Mouse (Mus musculus): ENCODE data around the gene Ptprn2. TPM values are rescaled to one million over a fixed set of nuclear protein-coding genes. Genes with fewer than 3 reads are reported as not detected.

Gene Ptprn2
- total RNA-seq, 2 experiments from 2014 or later = not detected

DNA sequence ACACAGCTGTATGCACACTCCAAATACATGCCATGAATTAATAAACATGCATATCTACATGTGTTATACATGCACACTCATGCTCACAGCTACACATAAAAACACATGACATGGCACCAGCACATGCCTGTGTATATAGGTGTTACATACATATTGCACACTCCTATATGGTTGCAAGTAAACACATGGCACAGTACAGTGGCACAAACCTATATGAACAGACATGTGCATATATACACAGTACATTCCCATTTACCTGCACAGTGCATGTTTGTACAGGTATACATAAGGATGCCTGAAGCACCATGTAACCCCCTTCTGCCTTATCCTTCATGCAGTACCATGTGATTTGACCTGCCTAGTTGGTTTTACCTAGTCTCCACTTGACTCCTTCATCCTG lies 255.8 kb downstream of the Ptprn2 start:
- no peak for ATAC-seq (replicated peaks; ENCODE audit: low FRiP score, low TSS enrichment, poor library complexity, severe bottlenecking)

DNA sequence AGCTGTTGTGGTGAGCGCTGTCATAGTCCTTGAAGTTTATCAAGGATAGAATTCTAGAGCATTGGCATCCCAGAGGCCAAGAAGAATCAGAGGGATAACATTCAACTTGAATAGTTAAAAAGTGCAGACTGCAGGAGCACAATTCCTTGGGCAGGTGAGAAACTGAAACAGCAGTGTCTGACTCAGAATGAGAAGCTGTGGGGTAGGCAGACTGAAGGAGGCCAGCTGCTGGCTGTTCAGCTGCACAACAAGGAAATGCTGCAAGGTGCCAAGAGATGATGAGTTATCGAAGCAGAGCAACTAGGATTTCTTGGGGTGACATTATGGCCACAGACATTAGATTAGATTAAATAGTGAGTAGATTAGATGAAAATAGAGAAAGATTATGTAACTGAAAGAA lies 260.9 kb downstream of the Ptprn2 start:
- ATAC-seq (replicated peaks; ENCODE audit: low FRiP score, low TSS enrichment, poor library complexity, severe bottlenecking) = no peak

DNA sequence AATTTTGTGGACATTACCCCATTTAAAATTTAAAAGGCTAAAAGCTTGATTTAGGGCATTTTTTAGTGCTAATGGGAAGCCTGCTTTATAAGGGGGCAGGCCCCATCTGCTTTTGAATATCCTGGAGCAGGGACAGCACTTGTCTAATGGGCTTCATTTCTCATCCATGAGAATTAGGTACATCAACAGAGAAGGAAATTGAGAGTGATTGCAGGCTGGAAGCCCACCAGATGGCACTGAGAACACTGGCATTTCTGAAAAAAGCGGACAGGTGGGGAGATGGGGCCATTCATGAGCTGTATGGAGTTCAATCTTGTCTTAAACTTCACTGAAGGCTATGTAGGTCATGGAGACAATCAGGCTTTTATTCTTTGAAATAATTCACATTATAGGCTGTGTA lies 267.3 kb downstream of the Ptprn2 start:
- ATAC-seq (replicated peaks; ENCODE audit: low FRiP score, low TSS enrichment, poor library complexity, severe bottlenecking) = no peak

DNA sequence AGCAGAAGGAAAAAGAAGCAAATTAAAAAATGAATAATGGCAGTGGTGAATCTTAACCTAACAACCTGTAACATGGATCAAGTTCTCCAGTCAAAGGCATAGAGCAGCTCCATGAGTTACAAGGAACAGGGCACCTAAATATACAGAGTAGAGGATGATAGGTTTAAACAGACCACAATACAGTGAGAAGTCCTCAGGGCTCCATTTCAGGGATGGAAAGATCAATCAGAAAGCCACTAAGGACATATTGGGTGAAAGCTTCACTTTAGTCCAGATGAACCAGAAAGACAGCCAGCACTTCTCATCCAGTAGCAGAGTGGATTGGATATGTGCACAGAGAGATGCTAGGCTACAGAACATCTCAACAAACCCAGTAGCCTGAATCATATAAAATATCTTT lies 278.4 kb downstream of the Ptprn2 start:
- no peak for ATAC-seq (replicated peaks; ENCODE audit: low FRiP score, low TSS enrichment, poor library complexity, severe bottlenecking)

DNA sequence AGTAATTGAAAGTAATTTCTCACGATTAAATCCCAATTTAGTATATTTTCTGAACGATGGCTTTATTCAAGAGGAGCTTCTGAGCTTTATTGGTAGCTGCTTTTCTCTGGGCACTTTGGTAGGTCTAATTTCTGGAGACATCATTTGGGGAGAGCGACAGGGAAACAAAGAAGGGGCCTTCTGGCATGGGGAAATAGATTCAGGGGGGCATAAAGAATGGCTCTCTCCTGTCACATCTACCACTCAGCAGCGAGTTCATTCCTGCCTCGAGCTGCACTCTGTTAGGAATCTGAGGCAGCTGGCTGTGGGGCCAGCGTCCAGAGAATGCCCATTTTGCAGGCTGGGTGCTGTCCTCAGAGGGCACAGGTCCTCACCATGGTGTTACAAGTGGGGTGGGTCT lies 285.4 kb downstream of the Ptprn2 start:
- no peak for ATAC-seq (replicated peaks; ENCODE audit: low FRiP score, low TSS enrichment, poor library complexity, severe bottlenecking)

DNA sequence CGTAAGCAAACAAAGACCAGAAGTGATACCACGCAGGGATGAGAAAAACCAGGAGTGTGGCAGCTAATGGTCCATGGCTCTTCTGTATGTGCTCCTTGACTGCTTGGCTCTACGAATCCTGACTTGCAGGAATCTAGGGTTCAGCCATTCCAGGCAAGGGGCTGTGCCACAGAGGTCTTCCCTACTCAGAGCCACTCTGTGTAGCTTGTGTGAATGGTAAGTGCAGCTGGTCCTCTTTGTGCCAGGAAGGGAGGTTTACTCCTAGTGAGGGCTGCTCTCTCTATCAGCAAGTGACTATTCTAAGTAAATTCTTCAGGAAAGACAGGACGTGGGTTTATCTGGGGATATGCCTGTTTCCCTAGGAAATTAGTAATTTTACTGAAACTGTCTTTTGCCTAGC lies 286.0 kb downstream of the Ptprn2 start:
- ATAC-seq (replicated peaks; ENCODE audit: low FRiP score, low TSS enrichment, poor library complexity, severe bottlenecking) = no peak

DNA sequence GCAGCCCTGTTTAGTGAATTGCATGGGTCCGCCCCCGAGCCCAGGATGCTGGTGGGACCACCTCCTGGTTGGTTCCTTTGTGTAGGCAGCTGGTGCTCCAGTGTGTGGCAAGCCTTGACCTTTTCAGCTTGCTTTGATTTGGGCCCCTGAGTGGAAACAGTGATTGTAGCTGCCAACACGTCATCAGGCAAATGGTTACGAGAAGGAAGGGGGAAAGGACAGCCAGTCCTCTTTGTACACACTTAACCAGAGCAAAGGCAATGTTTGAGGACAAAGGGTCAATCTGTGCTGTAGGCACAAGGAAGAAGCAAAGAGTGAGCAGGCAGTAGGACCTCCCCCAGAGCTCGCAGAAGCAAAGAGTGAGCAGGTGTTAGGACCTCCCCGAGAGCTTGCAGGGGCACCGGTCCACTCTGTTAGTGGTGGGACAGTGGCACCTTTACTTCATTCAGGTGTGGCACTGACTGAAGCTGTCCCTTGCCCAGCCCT lies 286.6 kb downstream of the Ptprn2 start:
- ATAC-seq (replicated peaks; ENCODE audit: low FRiP score, low TSS enrichment, poor library complexity, severe bottlenecking) = no peak

DNA sequence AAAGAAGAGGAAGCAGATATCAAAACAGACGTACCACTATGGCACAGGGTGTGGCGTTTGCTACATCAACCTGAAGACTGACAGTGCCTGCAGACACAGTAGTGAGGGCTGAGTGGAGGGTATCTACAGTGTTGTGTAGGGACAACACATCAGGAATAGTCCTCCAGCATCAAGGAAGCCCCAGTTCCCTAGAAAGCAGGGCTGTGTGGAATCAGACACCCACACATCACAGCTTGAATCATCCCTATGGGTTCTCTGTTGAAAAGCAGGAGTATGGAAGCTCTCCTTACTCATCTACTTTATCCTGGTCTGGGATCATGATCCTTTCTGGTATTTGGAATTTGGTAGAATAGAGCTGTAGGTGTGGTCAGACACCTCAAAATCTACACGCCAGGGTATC lies 287.8 kb downstream of the Ptprn2 start:
- no peak for ATAC-seq (replicated peaks; ENCODE audit: low FRiP score, low TSS enrichment, poor library complexity, severe bottlenecking)

DNA sequence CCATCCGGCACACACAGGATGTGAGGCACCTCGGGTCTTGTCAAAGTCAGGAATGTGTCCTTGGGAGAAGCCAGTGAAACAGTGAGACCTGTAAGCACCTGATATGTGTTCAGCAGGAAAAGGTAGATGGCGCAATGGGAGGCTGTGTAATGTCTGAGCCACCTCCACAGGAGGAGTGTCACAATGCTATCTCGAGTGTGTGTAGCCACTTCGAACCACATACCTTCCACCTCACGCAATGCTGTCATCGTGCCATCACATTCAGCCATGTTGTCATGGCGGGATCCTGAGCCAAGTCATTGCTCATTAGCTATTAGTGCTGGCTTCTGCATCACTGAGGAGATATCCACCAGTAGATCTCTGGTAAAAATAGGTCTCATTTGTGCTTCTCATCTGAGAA lies 290.9 kb downstream of the Ptprn2 start:
- ATAC-seq (replicated peaks; ENCODE audit: low FRiP score, low TSS enrichment, poor library complexity, severe bottlenecking) = no peak

DNA sequence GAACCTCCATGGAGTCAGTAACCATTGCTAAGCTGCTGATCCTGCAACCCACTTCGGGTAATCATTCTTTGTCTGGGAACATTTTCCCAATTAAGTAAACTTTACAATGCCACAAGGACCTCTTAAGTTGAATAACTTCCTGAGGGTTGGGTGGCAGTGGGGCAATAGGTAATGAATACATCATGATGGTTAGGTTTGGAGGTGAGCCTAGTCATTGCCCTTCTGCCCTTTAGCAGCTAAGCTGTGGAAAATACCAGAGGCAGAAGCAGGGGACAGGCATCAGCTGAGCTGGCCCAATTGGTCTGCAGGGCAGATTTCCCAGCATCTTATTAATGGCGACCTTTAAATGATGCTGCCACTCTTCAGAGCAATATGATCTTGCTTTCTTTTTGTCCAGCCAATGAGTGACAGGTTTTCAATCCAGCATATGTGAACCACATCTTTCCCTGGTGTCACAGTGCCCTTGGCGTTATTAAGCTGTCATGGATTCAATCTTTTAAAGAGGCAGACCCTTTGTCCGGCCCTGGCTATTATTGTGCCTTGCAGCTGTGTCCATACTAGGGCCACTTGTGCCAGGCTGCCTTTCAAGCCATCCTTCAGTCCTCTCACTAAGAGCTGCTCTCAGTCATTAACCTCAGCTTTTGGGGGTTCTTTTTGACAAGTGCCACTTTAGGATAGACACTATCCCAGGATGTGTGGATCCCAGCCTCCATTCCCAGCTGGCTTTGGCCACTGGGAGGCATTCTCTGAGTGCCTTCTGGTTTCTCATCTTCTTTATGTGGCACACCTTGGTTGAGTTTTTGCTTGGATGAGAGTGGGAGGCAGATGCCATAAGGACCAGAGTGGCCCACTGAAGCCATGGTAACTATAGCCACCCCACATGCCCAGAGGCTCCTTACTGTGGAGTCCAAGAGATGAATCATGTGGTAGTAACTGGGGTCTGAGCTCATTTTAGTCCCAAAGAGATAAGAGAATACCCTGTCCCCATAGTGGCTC lies 292.9 kb downstream of the Ptprn2 start:
- no peak for ATAC-seq (replicated peaks; ENCODE audit: low FRiP score, low TSS enrichment, poor library complexity, severe bottlenecking)

DNA sequence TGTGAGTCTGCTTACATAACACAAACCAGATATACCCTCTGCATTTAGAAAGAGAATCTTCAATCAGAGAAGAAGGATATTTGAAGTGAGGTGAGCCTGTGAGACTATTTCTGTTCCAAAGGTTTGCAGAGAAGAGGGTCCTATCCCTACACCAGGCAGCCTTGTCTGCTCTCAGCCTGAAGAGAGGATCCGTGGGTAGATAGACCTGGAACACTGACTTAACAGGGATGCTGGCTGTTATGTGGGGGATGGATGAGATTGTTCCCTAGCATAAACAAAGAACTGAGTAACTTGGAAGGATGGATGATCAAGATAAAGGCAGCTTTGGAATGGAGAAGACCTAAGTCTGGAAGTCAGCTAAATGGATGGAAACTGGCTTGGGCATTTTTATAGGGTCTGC lies 294.9 kb downstream of the Ptprn2 start:
- ATAC-seq (replicated peaks; ENCODE audit: low FRiP score, low TSS enrichment, poor library complexity, severe bottlenecking) = no peak

DNA sequence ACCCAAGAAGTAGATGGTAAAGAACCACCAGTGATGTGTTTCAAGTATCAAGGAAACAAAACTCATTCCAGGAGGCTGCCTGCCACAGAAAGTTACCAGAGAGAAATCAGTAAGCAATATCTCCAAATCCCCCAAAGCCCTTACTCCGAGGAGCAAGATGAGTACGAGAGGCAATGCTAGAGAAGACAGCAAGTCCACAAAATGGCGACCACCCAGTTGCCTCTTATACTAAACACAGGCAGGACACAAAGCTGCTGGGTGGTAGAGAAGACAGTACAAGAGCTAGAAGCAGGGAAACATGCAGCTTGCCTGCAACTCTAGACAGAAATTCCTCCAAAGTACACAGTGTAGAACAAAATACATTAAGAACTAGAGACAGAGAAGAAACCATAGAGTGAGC lies 300.2 kb downstream of the Ptprn2 start:
- no peak for ATAC-seq (replicated peaks; ENCODE audit: low FRiP score, low TSS enrichment, poor library complexity, severe bottlenecking)

DNA sequence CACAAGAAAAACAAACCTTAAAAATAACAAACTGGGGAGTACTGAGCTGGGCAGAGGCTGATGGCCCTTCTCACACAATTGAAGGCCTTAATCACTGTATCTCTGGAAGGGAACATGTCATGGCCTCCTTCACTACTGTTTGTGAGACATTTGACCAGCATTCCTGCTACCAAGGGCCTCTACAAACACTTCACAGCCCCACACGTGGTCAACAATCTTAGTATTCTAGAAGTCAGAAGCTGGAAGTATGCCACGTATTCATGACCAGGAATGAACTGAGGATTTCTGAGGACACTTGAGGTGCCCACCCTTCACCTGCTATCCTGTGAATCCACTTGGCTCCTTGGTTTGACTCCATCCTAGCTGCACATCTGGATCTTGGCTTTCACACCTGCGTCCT lies 302.8 kb downstream of the Ptprn2 start:
- no peak for ATAC-seq (replicated peaks; ENCODE audit: low FRiP score, low TSS enrichment, poor library complexity, severe bottlenecking)

DNA sequence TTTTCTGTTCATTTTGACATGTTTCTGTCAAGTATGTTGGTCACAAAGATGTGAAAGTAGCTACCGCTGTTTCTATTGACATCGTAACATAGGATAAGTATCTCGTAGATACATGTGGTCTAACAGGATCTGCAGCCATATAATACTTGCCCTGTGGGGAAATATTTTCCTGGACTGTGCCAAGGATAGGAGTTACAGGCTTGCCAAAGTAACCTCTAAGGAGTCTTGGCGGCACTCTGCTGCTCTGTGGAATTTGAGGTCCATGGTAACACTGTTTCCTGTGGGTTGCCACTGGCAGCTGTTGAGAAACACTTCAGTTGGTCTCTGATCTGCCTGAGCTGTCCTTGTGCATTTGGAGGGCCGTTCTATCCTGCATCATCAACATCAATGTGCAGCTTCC lies 317.8 kb downstream of the Ptprn2 start:
- ATAC-seq (replicated peaks; ENCODE audit: low FRiP score, low TSS enrichment, poor library complexity, severe bottlenecking) = no peak

DNA sequence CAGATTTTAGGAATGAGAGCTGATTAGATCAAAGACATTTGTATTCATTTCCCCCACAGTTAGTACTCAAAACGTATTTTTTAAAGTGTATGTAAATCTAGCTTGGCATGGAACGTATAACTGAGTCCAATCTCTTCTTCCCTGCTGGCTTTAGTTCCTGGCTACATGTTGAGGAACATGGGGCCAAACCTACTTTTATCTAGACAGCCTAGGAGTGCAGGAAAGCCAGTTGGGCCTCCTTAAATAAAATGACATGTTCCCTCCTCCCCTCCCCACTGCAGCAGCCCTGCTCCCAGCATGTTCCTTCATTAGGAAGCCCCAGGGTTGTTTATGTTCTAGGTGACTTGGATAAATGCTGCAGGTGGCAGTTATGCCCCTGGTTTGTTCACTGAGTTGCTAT lies 319.2 kb downstream of the Ptprn2 start:
- ATAC-seq (replicated peaks; ENCODE audit: low FRiP score, low TSS enrichment, poor library complexity, severe bottlenecking) = no peak

DNA sequence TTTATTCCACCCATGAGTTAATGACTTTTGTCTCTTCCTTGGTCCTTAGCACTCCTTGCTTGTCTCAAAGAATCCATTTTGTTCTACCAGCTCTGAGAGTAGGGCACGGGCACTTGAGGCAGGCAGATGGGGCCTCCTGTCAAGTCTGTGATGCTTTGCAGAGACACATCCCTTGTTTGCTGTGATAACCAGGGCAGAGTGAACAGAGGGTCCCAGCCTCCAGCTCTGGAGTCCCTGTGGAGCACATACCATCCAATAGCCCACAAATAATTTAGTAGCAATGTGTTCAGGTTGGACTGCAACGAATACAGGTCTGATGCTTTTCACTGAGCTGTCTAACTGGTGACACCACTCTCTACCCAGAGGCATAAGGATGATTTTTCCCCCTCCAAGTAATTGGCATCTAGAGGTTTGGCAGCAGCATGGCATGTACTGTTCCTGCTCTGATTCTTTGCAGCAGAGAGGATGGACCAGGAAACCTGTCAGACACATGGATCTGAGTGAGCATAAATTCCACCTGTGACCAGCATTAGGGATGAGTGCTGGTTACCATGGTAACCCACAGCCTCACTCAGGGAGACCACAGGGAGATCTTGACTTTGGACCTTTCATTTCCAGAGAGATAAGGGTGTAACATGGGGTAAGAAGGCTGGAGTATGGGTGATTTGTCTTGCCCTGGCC lies 319.7 kb downstream of the Ptprn2 start:
- no peak for ATAC-seq (replicated peaks; ENCODE audit: low FRiP score, low TSS enrichment, poor library complexity, severe bottlenecking)

DNA sequence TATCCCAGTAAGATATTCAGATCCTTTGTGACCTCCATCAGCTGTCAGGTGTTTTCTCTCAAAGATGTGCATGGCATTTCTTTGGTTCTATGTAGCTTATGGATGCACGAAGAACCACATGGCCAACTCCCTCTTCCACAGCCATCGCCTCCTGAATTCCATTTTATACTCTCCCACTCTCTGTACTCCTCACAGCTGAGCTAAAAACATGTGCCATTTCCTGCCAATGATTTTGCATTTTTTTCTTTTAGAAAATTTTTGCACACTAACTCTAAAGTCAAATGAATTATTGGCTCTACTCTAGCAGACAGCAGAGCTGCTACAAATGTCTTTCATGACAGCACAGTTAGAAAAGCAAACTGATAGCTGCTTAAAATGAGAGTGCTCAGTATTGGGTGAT lies 320.6 kb downstream of the Ptprn2 start:
- no peak for ATAC-seq (replicated peaks; ENCODE audit: low FRiP score, low TSS enrichment, poor library complexity, severe bottlenecking)

DNA sequence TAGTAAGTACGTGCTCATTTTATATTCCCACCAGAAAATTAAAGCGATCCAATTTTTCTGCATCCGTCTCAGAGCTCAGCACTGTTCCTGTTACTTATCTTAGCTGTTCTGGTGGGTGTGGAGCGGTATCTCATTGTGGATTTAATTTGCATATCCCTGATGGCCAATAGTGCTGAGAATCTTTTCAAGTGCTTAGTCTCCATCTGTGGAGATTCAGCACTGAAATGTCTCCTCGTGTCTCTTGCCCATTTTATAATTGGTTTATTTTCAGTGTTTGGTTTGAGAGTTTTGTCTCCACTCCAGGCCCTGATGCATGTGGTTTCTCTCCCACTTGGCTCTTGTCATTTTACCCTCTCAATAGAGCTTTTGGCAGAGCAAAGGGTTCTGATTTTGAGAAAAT lies 327.5 kb downstream of the Ptprn2 start:
- ATAC-seq (replicated peaks; ENCODE audit: low FRiP score, low TSS enrichment, poor library complexity, severe bottlenecking) = no peak

DNA sequence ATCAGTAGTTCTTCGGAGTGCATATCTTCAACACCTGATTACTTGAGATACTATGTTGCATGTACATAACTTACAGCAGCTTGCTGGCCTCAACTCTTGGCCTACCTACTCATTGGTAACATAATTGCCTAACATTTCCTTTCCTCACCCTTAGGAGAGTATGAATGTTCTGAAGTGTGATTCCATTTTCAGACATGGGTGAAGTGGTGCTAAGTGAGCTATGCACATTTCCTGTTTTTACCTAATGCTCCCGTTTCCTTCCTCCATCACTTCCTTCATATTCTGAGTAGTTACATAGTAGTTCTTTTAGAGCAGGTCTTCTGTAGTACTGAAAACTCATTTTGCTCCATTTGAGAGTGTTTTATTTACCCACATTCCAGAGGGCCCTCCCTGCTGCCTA lies 334.3 kb downstream of the Ptprn2 start:
- no peak for ATAC-seq (replicated peaks; ENCODE audit: low FRiP score, low TSS enrichment, poor library complexity, severe bottlenecking)

DNA sequence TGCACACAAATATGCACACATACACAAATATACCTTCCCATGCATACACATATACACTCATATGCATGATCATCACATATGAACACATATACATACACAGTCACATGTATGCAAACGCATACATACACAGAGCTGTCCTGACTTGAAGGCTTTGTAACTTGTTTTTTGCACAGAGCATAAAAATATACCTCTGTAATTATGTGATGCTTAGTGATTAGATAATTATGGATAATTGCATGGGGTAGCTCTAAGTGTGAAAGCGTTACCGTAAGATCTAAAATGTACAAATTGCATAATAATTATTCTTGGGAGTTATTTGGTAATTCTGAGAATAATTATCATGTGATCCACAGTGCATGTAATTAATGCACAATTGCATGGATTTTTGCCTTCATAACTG lies 337.8 kb downstream of the Ptprn2 start:
- ATAC-seq (replicated peaks; ENCODE audit: low FRiP score, low TSS enrichment, poor library complexity, severe bottlenecking) = no peak

DNA sequence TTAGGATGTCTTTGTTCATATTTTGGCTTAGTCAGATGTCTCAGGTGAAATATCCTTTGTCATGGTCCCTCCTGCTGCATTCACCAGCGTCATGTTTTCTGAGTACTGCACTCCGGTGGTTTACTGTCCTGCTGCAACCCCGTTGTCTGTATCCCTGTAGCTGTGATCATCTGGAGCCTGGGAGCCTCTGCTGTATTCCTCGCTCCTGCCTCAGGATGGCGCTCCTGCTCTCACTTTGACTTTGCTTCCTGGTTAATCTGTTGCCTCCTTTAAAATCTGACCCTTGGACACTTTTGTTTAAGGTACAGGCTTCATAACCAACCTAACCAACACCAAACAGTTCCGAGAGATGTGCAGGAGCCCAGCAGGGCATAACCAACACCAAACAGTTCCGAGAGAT lies 342.2 kb downstream of the Ptprn2 start:
- ATAC-seq (replicated peaks; ENCODE audit: low FRiP score, low TSS enrichment, poor library complexity, severe bottlenecking) = no peak
